Mouse (Mus musculus) thymus, adult 2 months (tissue): ENCODE results near the gene Zfp871. TPM values are rescaled to one million over a fixed set of nuclear protein-coding genes. Genes with fewer than 3 reads are reported as not detected.

Experiments
- DNase-seq: peaks from one replicate; pipeline ENCODE4 v3.0.0; 2021
- H3K27ac ChIP-seq: fragments of 200-500 bp; 2 replicates; pipeline ENCODE4 v1.5.1; 2012; ENCODE audit warnings: low read length, control low read depth; ENCODE audit not compliant: control insufficient read depth, insufficient read depth
- H3K27me3 ChIP-seq: fragments of 200-500 bp; 2 replicates; pipeline ENCODE4 v1.6.1; 2012; ENCODE audit warnings: mild to moderate bottlenecking, low read length, moderate library complexity, mixed read lengths; ENCODE audit not compliant: control insufficient read depth, insufficient read depth
- H3K36me3 ChIP-seq: fragments of 200-500 bp; 2 replicates; pipeline ENCODE4 v1.6.1; 2012; ENCODE audit warnings: mild to moderate bottlenecking, low read length, moderate library complexity; ENCODE audit not compliant: control insufficient read depth, insufficient read depth
- H3K4me1 ChIP-seq: fragments of 200-500 bp; replicated peaks from 2 replicates; pipeline ENCODE4 v1.6.1; 2012; ENCODE audit warnings: low read length; ENCODE audit not compliant: control insufficient read depth, insufficient read depth
- H3K4me3 ChIP-seq: fragments of 200-500 bp; 2 replicates; pipeline ENCODE4 v1.5.1; 2012; ENCODE audit warnings: mild to moderate bottlenecking, low read length, control low read depth, moderate library complexity; ENCODE audit not compliant: control insufficient read depth, insufficient read depth
- CTCF ChIP-seq: fragments of 200-500 bp; IDR thresholded peaks from 2 replicates; pipeline ENCODE4 v1.5.1; 2012; ENCODE audit warnings: mild to moderate bottlenecking, control low read depth, low read length, moderate library complexity, borderline replicate concordance; ENCODE audit not compliant: control insufficient read depth, poor library complexity, insufficient read depth; ENCODE audit errors: extremely low read depth
- POLR2A ChIP-seq: fragments of 200-500 bp; IDR thresholded peaks from 2 replicates; pipeline ENCODE4 v1.6.1; 2012; ENCODE audit warnings: mild to moderate bottlenecking, low read length, control low read depth, moderate library complexity; ENCODE audit not compliant: control insufficient read depth, poor library complexity, insufficient read depth; ENCODE audit errors: extremely low read depth
- WGBS: fragments of 180-500 bp; shearing (Covaris S2); methylation state at CpG from one replicate; pipeline ENCODE4 v1.1.7; 2018; 5-methylcytosine and 5-hydroxymethylcytosine counted together
- polyA plus RNA-seq: library from polyadenylated mRNA; depleted of rRNA; stranded (reverse); fragments of >200 nt; gene quantifications from 2 replicates; pipeline ENCODE4 v1.2.3, GENCODE M21; 2012; rRNA removed

The Zfp871 gene
- polyA plus RNA-seq: 25.7 and 29.7 TPM in 2 replicates

- no peak for TF ChIP-seq CTCF
- TF ChIP-seq POLR2A: peak; percentile 51; the same call in 1 of the 2 replicates
- WGBS: 0% methylated on average over 22 of the region's 22 CpGs
- Histone ChIP-seq H3K27me3 (no peaks in the 10 kb centered on the region), H3K27ac (peak within 1 kb of the TSS; percentile 36), H3K4me3 (peak within 1 kb of the TSS; percentile 90), H3K4me1 (peaks cover 9% of the 10 kb centered on the region), H3K36me3 (peaks cover 9% of the 10 kb centered on the region)
- DNase-seq: peak; percentile 87
Observed at GRCm38 (mm10) chr17:32788094-32788559, at the start of gene Zfp871. TSS of gene Zfp871 (minus strand) at chr17:32788287.

- Histone ChIP-seq H3K27me3 (no peaks in the 10 kb centered on the region), H3K4me1 (peaks cover 3% of the 10 kb centered on the region; the same call in 1 of the 2 replicates), H3K4me3 (no peak overlapping the region), H3K27ac (no peak overlapping the region), H3K36me3 (no peaks in the 10 kb centered on the region)
- TF ChIP-seq CTCF (no peak), POLR2A (no peak)
- no peak for DNase-seq
- 31% methylated on average over 3 of the region's 3 CpGs for WGBS
Observed at GRCm38 (mm10) chr17:32830418-32830782, 42.3 kb upstream of the Zfp871 start.

- Histone ChIP-seq H3K4me1 (peaks cover 3% of the 10 kb centered on the region; the same call in 1 of the 2 replicates), H3K27me3 (no peaks in the 10 kb centered on the region), H3K36me3 (no peaks in the 10 kb centered on the region), H3K27ac (no peak within 1 kb of the TSS), H3K4me3 (peak within 1 kb of the TSS; percentile 75)
- 2% methylated on average over 35 of the region's 35 CpGs for WGBS
- TF ChIP-seq CTCF (0 out of 2 replicates have a peak, but pooled peaks have one; percentile 12), POLR2A (no peak)
- peak; percentile 69 for DNase-seq
Observed at GRCm38 (mm10) chr17:32829540-32830417, 41.7 kb upstream of the Zfp871 start, which contains the start of gene Zfp799. TSS of gene Zfp799 (minus strand) at chr17:32830261.

- no peak overlapping the region for H3K27ac ChIP-seq
- H3K4me1 ChIP-seq: no peaks in the 10 kb centered on the region
- peaks cover 30% of the 10 kb centered on the region for H3K36me3 ChIP-seq
- WGBS: 100% methylated on average over 1 of the region's 1 CpGs
- TF ChIP-seq CTCF: no peak
- no peak for TF ChIP-seq POLR2A
- no peaks in the 10 kb centered on the region for H3K27me3 ChIP-seq
- H3K4me3 ChIP-seq: no peak overlapping the region
- DNase-seq: no peak
Observed at GRCm38 (mm10) chr17:32816074-32816784, 28.1 kb upstream of the Zfp871 start.

GRCm38 (mm10) chr17:32814136-32814535 is 26.0 kb upstream of the Zfp871 start:
- Histone ChIP-seq H3K4me1 (no peaks in the 10 kb centered on the region), H3K27me3 (0 out of 2 replicates have a peak, but pooled peaks cover 7% of the 10 kb centered on the region), H3K27ac (no peak overlapping the region), H3K36me3 (peaks cover 12% of the 10 kb centered on the region), H3K4me3 (no peak overlapping the region)
- DNase-seq: no peak
- WGBS: 93% methylated on average over 7 of the region's 7 CpGs
- TF ChIP-seq POLR2A (no peak), CTCF (no peak)

- no peak overlapping the region for H3K27ac ChIP-seq
- DNase-seq: no peak
- H3K27me3 ChIP-seq: peaks cover 7% of the 10 kb centered on the region; the same call in 1 of the 2 replicates
- H3K4me1 ChIP-seq: no peaks in the 10 kb centered on the region
- H3K36me3 ChIP-seq: no peaks in the 10 kb centered on the region
- H3K4me3 ChIP-seq: no peak overlapping the region
- no peak for TF ChIP-seq POLR2A
- TF ChIP-seq CTCF: no peak
- 38% methylated on average over 1 of the region's 1 CpGs for WGBS
Observed at GRCm38 (mm10) chr17:32810648-32811047, 22.6 kb upstream of the Zfp871 start.
